Mouse (Mus musculus) brain, embryonic 14.5 days (tissue): ENCODE measurements around the gene Degs2.

Experiments used
- CTCF ChIP-seq: fragments of 200-500 bp; IDR thresholded peaks from 2 replicates; pipeline ENCODE4 v1.5.1; 2012; ENCODE audit warnings: inconsistent platforms, mild to moderate bottlenecking, moderate library complexity, borderline replicate concordance; ENCODE audit not compliant: insufficient read depth, insufficient read length; ENCODE audit errors: extremely low read depth
- POLR2A ChIP-seq: fragments of 200-500 bp; IDR thresholded peaks from 2 replicates; pipeline ENCODE4 v1.6.1; 2012; ENCODE audit warnings: mild to moderate bottlenecking, inconsistent platforms, borderline replicate concordance; ENCODE audit not compliant: poor library complexity, insufficient read depth, insufficient read length, severe bottlenecking; ENCODE audit errors: extremely low read depth

DNA sequence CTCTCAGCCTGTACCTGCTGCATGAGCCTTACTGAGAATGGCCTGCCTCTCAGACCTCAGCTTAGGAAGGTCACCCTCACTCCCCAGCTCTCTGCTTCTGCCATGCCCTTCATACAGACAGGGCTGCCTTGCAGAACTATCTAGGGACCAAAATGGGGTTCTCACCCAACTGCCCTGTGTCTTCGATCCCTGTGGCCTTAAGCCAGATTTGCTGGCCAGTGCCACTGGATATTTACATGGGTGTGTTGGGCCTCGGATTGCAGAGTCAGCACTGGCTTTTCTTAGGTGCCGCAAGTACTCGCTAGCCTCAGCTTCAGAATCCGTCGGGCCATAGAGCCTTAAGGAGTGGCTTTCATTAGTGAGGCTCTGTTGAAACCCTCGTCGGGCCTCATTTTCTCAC lies 21.3 kb downstream of the Degs2 start:
- TF ChIP-seq POLR2A = no peak
- TF ChIP-seq CTCF = no peak
